Mouse (Mus musculus) neural tube, embryonic 15.5 days (tissue): ENCODE measurements around the gene Mtmr14. TPM values are rescaled to one million over a fixed set of nuclear protein-coding genes. Genes with fewer than 3 reads are reported as not detected.
A peak's percentile ranks its signal among the peaks of the same experiment; 100 is the strongest.

Experiments
- ATAC-seq: fragments of 200-750 bp; cut with Nextera tagmentation; 2 replicates; pipeline ENCODE4 v1.8.0; 2017; ENCODE audit warnings: mild to moderate bottlenecking, moderate TSS enrichment, moderate library complexity; ENCODE audit not compliant: low FRiP score
- H3K27ac ChIP-seq: fragments of 300-500 bp; sonication (generic); replicated peaks from 2 replicates; pipeline ENCODE4 v1.5.1; 2015; ENCODE audit warnings: mild to moderate bottlenecking, inconsistent platforms
- H3K27me3 ChIP-seq: fragments of 300-500 bp; sonication (generic); replicated peaks from 2 replicates; pipeline ENCODE4 v1.6.1; 2015; ENCODE audit warnings: inconsistent platforms
- H3K36me3 ChIP-seq: fragments of 300-500 bp; sonication (generic); 2 replicates; pipeline ENCODE4 v1.6.1; 2015; ENCODE audit warnings: inconsistent platforms
- H3K4me1 ChIP-seq: fragments of 300-500 bp; sonication (generic); 2 replicates; pipeline ENCODE4 v1.6.1; 2015; ENCODE audit warnings: inconsistent platforms
- H3K4me2 ChIP-seq: fragments of 300-500 bp; sonication (generic); 2 replicates; pipeline ENCODE4 v1.6.1; 2015; ENCODE audit warnings: inconsistent platforms, mild to moderate bottlenecking, moderate library complexity
- H3K4me3 ChIP-seq: fragments of 300-500 bp; sonication (generic); replicated peaks from 2 replicates; pipeline ENCODE4 v1.5.1; 2015; ENCODE audit warnings: mild to moderate bottlenecking, inconsistent platforms
- H3K9ac ChIP-seq: fragments of 300-500 bp; sonication (generic); replicated peaks from 2 replicates; pipeline ENCODE4 v1.6.1; 2015; ENCODE audit warnings: mild to moderate bottlenecking, inconsistent platforms
- H3K9me3 ChIP-seq: fragments of 300-500 bp; sonication (generic); replicated peaks from 2 replicates; pipeline ENCODE4 v1.6.1; 2016; ENCODE audit warnings: inconsistent platforms
- WGBS: fragments of 180-500 bp; shearing (Covaris S2); methylation state at CpG from one replicate; pipeline ENCODE4 v1.1.7; 2015; ENCODE audit warnings: mixed read lengths; 5-methylcytosine and 5-hydroxymethylcytosine counted together
- polyA plus RNA-seq: library from polyadenylated mRNA; unstranded; fragments of >200 nt; fragmentation: Nextera tagmentation; extraction: Ambion mirVana; gene quantifications from 2 replicates; pipeline ENCODE4 v1.2.1, GENCODE M21; 2015

Mtmr14 gene
- polyA plus RNA-seq, 1 experiment from 2014 or later, result 36.7 TPM

DNA sequence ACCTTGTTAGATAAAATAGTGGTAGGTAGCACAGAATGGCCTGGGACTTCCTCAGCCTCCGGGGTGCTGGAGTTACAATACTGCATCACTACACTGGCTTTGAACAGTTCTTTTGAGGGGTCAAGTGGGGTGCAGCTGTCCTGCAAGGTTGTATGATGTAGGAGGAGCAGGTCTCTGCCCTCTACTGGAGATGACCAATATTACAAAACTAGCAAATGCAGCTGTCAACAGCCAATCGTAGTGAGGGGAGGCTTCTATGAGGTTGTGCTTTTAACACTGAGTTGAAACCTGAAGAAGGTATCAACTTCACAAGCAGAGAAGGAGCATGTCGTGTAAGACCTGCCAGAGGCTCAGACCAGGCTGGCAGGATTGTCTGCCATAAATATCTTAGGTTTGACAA, 64.6 kb downstream of the Mtmr14 start:
- no peaks in the 10 kb centered on the region for H3K9me3 ChIP-seq
- no peak overlapping the region for H3K27ac ChIP-seq
- peaks cover 7% of the 10 kb centered on the region for H3K4me1 ChIP-seq
- H3K4me3 ChIP-seq, result no peak overlapping the region
- H3K36me3 ChIP-seq, result no peaks in the 10 kb centered on the region
- no peak overlapping the region for H3K4me2 ChIP-seq
- H3K27me3 ChIP-seq, result no peaks in the 10 kb centered on the region
- H3K9ac ChIP-seq, result no peak overlapping the region
- 34% methylated on average over 3 of the region's 3 CpGs for WGBS
- no peak for ATAC-seq

DNA sequence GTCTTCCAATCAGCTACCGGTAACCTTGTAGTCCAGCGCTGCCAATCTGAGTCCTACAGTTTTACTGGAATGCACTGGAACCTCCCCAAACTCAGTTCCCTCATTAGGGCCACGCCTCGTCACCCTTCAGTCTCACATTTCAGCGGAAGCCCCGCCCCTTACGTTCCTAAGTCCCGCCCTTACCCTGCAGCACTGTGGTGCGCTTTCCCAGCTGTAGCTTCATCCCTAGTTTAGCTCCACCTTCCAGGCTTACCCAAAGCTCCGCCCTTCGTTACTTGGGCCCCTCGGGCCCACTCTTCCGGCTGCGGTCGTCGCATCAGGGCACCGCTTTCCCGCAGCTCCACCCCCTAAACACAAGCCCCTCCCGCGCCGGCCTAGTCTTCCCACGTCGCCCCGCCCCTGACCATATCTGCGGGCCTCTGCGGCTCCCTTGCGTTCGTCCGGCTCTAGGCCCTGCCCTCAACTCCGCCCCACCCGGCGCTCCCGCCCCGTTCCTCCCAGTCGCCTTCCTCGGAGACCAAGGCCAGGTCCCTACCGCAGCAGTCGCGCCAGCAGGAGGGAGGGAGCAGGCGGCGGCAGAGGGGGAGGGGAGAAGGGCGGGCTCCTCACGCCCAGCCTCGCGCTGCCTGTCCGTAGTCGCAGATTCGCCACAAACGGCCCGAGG, 68.8 kb downstream of the Mtmr14 start:
- Histone ChIP-seq H3K9me3 (no peaks in the 10 kb centered on the region), H3K27ac (peak overlapping the region; percentile 97), H3K4me3 (peak overlapping the region; percentile 99), H3K27me3 (no peaks in the 10 kb centered on the region), H3K4me1 (peaks cover 36% of the 10 kb centered on the region), H3K9ac (peak overlapping the region; percentile 93), H3K4me2 (peak overlapping the region; percentile 98), H3K36me3 (peaks cover 14% of the 10 kb centered on the region)
- peak; percentile 97 for ATAC-seq
- under 1% methylated on average over 48 of the region's 50 CpGs for WGBS

DNA sequence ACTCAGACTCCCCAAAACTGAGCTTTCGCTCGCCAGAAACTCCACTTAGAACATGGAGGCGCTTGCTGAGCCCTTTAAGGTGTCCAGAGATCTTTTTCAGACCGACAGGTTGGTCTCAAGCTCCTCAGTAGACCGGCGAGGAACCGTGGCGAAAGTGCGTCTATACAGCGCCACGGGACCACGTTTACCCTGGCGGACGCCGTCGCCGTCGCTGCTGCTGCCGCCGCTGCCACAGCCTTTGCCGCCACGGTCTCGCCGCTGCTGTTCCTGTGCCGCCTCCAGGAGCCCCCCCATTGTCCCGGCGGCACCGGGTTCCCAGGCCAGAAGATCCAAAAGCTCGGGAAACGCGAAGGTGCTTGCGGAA, 69.3 kb downstream of the Mtmr14 start, which contains the start of gene Brpf1:
Brpf1 (plus strand) TSS at position 152 of the 364 bp plus-strand sequence.
- Histone ChIP-seq H3K27ac (peak within 1 kb of the TSS; percentile 97), H3K4me2 (peak within 1 kb of the TSS; percentile 98), H3K27me3 (no peaks in the 10 kb centered on the region), H3K9ac (peak within 1 kb of the TSS; percentile 93), H3K4me3 (peak within 1 kb of the TSS; percentile 99), H3K9me3 (no peaks in the 10 kb centered on the region), H3K4me1 (peaks cover 36% of the 10 kb centered on the region), H3K36me3 (peaks cover 15% of the 10 kb centered on the region)
- ATAC-seq, result peak; percentile 74
- 0% methylated on average over 32 of the region's 32 CpGs for WGBS

- Histone ChIP-seq H3K27me3 (no peaks in the 10 kb centered on the region), H3K4me3 (peak overlapping the region; percentile 99), H3K9ac (peak overlapping the region; percentile 93), H3K4me2 (peak overlapping the region; percentile 98), H3K36me3 (peaks cover 19% of the 10 kb centered on the region), H3K9me3 (no peaks in the 10 kb centered on the region), H3K27ac (peak overlapping the region; percentile 97), H3K4me1 (peaks cover 36% of the 10 kb centered on the region)
- under 1% methylated on average over 33 of the region's 34 CpGs for WGBS
- ATAC-seq, result no peak
Measured at GRCm38 (mm10) chr6:113307481-113308121, 70.0 kb downstream of the Mtmr14 start.

- WGBS, result 33% methylated on average over 5 of the region's 5 CpGs
- Histone ChIP-seq H3K4me2 (peak overlapping the region; percentile 98), H3K9me3 (no peaks in the 10 kb centered on the region), H3K4me3 (peak overlapping the region; percentile 99), H3K27me3 (no peaks in the 10 kb centered on the region), H3K27ac (peak overlapping the region; percentile 97), H3K9ac (peak overlapping the region; percentile 93), H3K36me3 (peaks cover 22% of the 10 kb centered on the region), H3K4me1 (peaks cover 36% of the 10 kb centered on the region)
- no peak for ATAC-seq
Measured at GRCm38 (mm10) chr6:113308141-113308540, 70.5 kb downstream of the Mtmr14 start.

GRCm38 (mm10) chr6:113315972-113316371, 78.3 kb downstream of the Mtmr14 start:
- 98% methylated on average over 3 of the region's 3 CpGs for WGBS
- no peak overlapping the region for H3K4me2 ChIP-seq

GRCm38 (mm10) chr6:113326533-113327315, 89.1 kb downstream of the Mtmr14 start, which contains the start of gene Ogg1:
Gene Ogg1, plus strand, starts transcription at chr6:113326972.
- under 1% methylated on average over 52 of the region's 52 CpGs for WGBS
- Histone ChIP-seq H3K36me3 (peaks cover 34% of the 10 kb centered on the region), H3K9me3 (no peaks in the 10 kb centered on the region), H3K4me1 (peaks cover 19% of the 10 kb centered on the region), H3K27me3 (no peaks in the 10 kb centered on the region), H3K4me3 (peak within 1 kb of the TSS; percentile 55), H3K27ac (peak within 1 kb of the TSS; percentile 87), H3K4me2 (peak within 1 kb of the TSS; percentile 93), H3K9ac (peak within 1 kb of the TSS; percentile 71)
- peak; percentile 99 for ATAC-seq

More at GRCm38 (mm10) chr6:113315972-113316371, 78.3 kb downstream of the Mtmr14 start:
- no peak overlapping the region for H3K27ac ChIP-seq
- H3K4me1 ChIP-seq, result no peaks in the 10 kb centered on the region
- H3K36me3 ChIP-seq, result peaks cover 85% of the 10 kb centered on the region
- H3K9ac ChIP-seq, result no peak overlapping the region
- H3K27me3 ChIP-seq, result no peaks in the 10 kb centered on the region
- ATAC-seq, result no peak
- no peaks in the 10 kb centered on the region for H3K9me3 ChIP-seq
- H3K4me3 ChIP-seq, result no peak overlapping the region

GRCm38 (mm10) chr6:113329396-113329795, 91.8 kb downstream of the Mtmr14 start:
- Histone ChIP-seq H3K4me2 (no peak overlapping the region), H3K27ac (no peak overlapping the region), H3K4me1 (peaks cover 27% of the 10 kb centered on the region), H3K27me3 (no peaks in the 10 kb centered on the region), H3K4me3 (no peak overlapping the region), H3K36me3 (peaks cover 26% of the 10 kb centered on the region), H3K9me3 (no peaks in the 10 kb centered on the region), H3K9ac (no peak overlapping the region)
- WGBS, result 97% methylated on average over 1 of the region's 1 CpGs
- no peak for ATAC-seq

DNA sequence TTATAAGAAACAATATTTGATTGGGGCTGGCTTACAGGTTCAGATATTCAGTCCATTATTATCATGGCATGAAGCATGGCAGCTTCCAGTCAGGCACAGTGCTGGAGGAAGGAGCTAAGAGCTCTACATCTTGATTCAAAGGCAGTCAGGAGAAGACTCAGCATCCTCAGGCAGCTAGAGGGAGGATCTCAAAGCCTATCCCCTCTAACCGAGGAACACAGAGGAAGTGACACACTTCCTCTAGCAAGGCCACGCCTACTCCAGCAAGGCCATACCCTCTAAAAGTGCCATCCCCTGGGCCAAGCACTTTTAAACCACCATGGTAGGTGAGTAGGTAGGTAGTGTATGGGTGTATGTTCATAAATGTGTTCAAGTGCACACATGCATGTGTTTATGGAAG, 92.9 kb downstream of the Mtmr14 start:
- no peak overlapping the region for H3K27ac ChIP-seq
- peaks cover 25% of the 10 kb centered on the region for H3K4me1 ChIP-seq
- ATAC-seq, result no peak
- WGBS, result 68% methylated on average over 2 of the region's 2 CpGs
- H3K4me3 ChIP-seq, result no peak overlapping the region
- H3K4me2 ChIP-seq, result no peak overlapping the region
- no peaks in the 10 kb centered on the region for H3K9me3 ChIP-seq
- no peak overlapping the region for H3K9ac ChIP-seq
- H3K27me3 ChIP-seq, result no peaks in the 10 kb centered on the region
- peaks cover 32% of the 10 kb centered on the region for H3K36me3 ChIP-seq
